Mouse (Mus musculus): ENCODE data around the gene Rnf4. TPM values are rescaled to one million over a fixed set of nuclear protein-coding genes. Genes with fewer than 3 reads are reported as not detected.

Rnf4 gene
- polyA plus RNA-seq, 1 experiment from 2014 or later: 125 TPM

DNA sequence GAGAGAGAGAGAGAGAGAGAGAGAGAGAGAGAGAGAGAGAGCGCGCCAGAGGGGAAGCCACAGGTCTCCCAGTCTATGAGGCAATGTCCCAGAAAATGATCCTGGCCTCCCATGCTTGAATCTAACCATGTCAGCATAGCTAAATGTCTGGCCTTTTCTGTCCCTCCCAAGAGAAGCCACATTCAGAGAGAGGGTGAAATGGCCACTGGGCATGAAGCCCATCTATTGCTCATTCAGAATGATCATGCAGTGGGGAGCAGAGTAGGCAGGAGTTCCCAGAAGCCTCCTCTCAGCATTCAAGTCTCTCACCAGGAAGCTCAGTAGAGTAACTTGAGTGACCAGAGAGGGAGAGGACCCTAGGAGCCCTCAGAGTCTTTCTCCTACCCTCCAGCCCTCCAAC is 40.9 kb upstream of the Rnf4 start:
- Histone ChIP-seq H3K36me3 (ENCODE audit: control insufficient read depth, insufficient read depth, low read length) (no peaks in the 10 kb centered on the region), H3K27ac (ENCODE audit: low read depth, low read length) (no peak overlapping the region), H3K4me3 (ENCODE audit: low read depth, low read length) (no peak overlapping the region), H3K9ac (ENCODE audit: low read depth, low read length) (no peak overlapping the region), H3K4me1 (ENCODE audit: control insufficient read depth, insufficient read depth, low read length) (peaks cover 8% of the 10 kb centered on the region; the same call in 1 of the 2 replicates), H3K9me3 (replicated peaks; ENCODE audit: control insufficient read depth, low read length) (no peaks in the 10 kb centered on the region), H3K27me3 (ENCODE audit: control insufficient read depth, insufficient read depth, low read length) (peaks cover 17% of the 10 kb centered on the region), H3K4me2 (no peak overlapping the region)
- 68% methylated on average over 2 of the region's 2 CpGs for WGBS (ENCODE audit: insufficient replicate concordance)
- ATAC-seq (replicated peaks; ENCODE audit: insufficient number of reproducible peaks, low FRiP score, low TSS enrichment): no peak

DNA sequence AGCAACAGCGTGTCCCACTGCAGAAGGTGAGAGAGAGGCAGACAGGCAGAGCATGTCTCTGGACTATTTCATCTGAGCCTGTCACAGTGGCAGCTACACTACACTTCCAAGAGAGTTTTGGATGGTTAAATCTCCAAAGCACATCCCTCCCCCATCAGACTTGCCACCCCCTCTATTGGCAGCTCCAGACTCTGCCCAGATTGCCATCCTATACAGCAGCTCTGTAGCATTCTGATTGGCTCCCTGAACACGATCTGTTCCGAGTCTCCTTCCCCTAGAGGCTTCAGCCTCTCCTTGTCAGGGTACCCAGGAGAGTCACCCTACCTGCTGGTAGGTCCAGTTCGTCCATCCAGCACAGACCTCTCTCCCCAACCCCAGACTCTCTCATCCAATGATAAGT is 38.0 kb upstream of the Rnf4 start:
- H3K4me2 ChIP-seq: no peak overlapping the region
- no peak overlapping the region for H3K9ac ChIP-seq (ENCODE audit: low read depth, low read length)
- no peaks in the 10 kb centered on the region for H3K9me3 ChIP-seq (replicated peaks; ENCODE audit: control insufficient read depth, low read length)
- no peak for ATAC-seq (replicated peaks; ENCODE audit: insufficient number of reproducible peaks, low FRiP score, low TSS enrichment)
- peaks cover 3% of the 10 kb centered on the region; the same call in 1 of the 2 replicates for H3K27me3 ChIP-seq (ENCODE audit: control insufficient read depth, insufficient read depth, low read length)
- H3K4me3 ChIP-seq (ENCODE audit: low read depth, low read length): no peak overlapping the region
- no peak overlapping the region for H3K27ac ChIP-seq (ENCODE audit: low read depth, low read length)
- H3K4me1 ChIP-seq (ENCODE audit: control insufficient read depth, insufficient read depth, low read length): peaks cover 8% of the 10 kb centered on the region; the same call in 1 of the 2 replicates
- H3K36me3 ChIP-seq (ENCODE audit: control insufficient read depth, insufficient read depth, low read length): no peaks in the 10 kb centered on the region
- 37% methylated on average over 4 of the region's 4 CpGs for WGBS (ENCODE audit: insufficient replicate concordance)

DNA sequence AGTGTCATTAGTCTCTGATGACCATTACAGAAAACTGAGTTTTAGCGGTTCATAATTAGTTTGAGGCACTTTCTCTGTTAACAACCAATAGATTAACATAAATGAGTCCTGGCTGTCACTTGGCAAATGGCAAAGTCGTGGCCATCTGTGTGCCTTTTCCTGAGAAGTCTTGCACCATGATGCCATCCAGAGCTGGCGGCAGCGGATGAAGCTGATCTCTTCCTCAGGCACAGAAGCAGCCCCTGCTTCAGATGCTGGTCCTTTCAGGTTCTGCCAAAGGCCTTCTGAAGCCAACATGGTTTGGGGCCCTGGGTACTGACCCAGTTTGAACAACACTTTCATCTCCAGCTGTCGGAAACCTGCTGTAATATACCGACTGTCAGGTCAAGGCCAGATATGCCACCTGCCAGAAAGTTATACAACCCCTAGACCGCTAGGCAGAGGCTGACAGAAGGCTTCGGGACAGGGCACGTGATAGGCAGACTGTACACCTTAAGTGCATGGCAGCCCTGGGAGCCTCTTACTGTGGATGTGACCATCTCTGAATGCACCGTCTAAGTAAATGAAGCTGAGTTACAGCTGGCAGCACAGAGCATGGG is 37.1 kb upstream of the Rnf4 start:
- Histone ChIP-seq H3K4me3 (ENCODE audit: low read depth, low read length) (no peak overlapping the region), H3K36me3 (ENCODE audit: control insufficient read depth, insufficient read depth, low read length) (no peaks in the 10 kb centered on the region), H3K9ac (ENCODE audit: low read depth, low read length) (no peak overlapping the region), H3K4me1 (ENCODE audit: control insufficient read depth, insufficient read depth, low read length) (peaks cover 8% of the 10 kb centered on the region; the same call in 1 of the 2 replicates), H3K4me2 (no peak overlapping the region), H3K27ac (ENCODE audit: low read depth, low read length) (no peak overlapping the region), H3K27me3 (ENCODE audit: control insufficient read depth, insufficient read depth, low read length) (peaks cover 3% of the 10 kb centered on the region; the same call in 1 of the 2 replicates), H3K9me3 (replicated peaks; ENCODE audit: control insufficient read depth, low read length) (no peaks in the 10 kb centered on the region)
- WGBS (ENCODE audit: insufficient replicate concordance): 80% methylated on average over 10 of the region's 10 CpGs
- ATAC-seq (replicated peaks; ENCODE audit: insufficient number of reproducible peaks, low FRiP score, low TSS enrichment): no peak

GRCm38 (mm10) chr5:34302377-34302776 is 33.7 kb upstream of the Rnf4 start:
- Histone ChIP-seq H3K9ac (ENCODE audit: low read depth, low read length) (no peak overlapping the region), H3K36me3 (ENCODE audit: control insufficient read depth, insufficient read depth, low read length) (no peaks in the 10 kb centered on the region), H3K4me3 (ENCODE audit: low read depth, low read length) (no peak overlapping the region), H3K27ac (ENCODE audit: low read depth, low read length) (no peak overlapping the region), H3K4me2 (no peak overlapping the region), H3K4me1 (ENCODE audit: control insufficient read depth, insufficient read depth, low read length) (no peaks in the 10 kb centered on the region), H3K9me3 (replicated peaks; ENCODE audit: control insufficient read depth, low read length) (no peaks in the 10 kb centered on the region), H3K27me3 (ENCODE audit: control insufficient read depth, insufficient read depth, low read length) (peaks cover 6% of the 10 kb centered on the region; the same call in 1 of the 2 replicates)
- ATAC-seq (replicated peaks; ENCODE audit: insufficient number of reproducible peaks, low FRiP score, low TSS enrichment): no peak
- 63% methylated on average over 7 of the region's 7 CpGs for WGBS (ENCODE audit: insufficient replicate concordance)

- WGBS (ENCODE audit: insufficient replicate concordance): 65% methylated on average over 3 of the region's 3 CpGs
- no peaks in the 10 kb centered on the region for H3K9me3 ChIP-seq (replicated peaks; ENCODE audit: control insufficient read depth, low read length)
- H3K27ac ChIP-seq (ENCODE audit: low read depth, low read length): no peak overlapping the region
- no peak overlapping the region for H3K4me2 ChIP-seq
- H3K27me3 ChIP-seq (ENCODE audit: control insufficient read depth, insufficient read depth, low read length): 0 out of 2 replicates have a peak, but pooled peaks cover 3% of the 10 kb centered on the region
- H3K4me3 ChIP-seq (ENCODE audit: low read depth, low read length): no peak overlapping the region
- no peak for ATAC-seq (replicated peaks; ENCODE audit: insufficient number of reproducible peaks, low FRiP score, low TSS enrichment)
- H3K36me3 ChIP-seq (ENCODE audit: control insufficient read depth, insufficient read depth, low read length): no peaks in the 10 kb centered on the region
- H3K4me1 ChIP-seq (ENCODE audit: control insufficient read depth, insufficient read depth, low read length): no peaks in the 10 kb centered on the region
- H3K9ac ChIP-seq (ENCODE audit: low read depth, low read length): no peak overlapping the region
Measured at GRCm38 (mm10) chr5:34309016-34309415, 27.1 kb upstream of the Rnf4 start.

- H3K27me3 ChIP-seq (ENCODE audit: control insufficient read depth, insufficient read depth, low read length): no peaks in the 10 kb centered on the region
- no peak overlapping the region for H3K4me3 ChIP-seq (ENCODE audit: low read depth, low read length)
- H3K4me1 ChIP-seq (ENCODE audit: control insufficient read depth, insufficient read depth, low read length): no peaks in the 10 kb centered on the region
- H3K27ac ChIP-seq (ENCODE audit: low read depth, low read length): no peak overlapping the region
- ATAC-seq (replicated peaks; ENCODE audit: insufficient number of reproducible peaks, low FRiP score, low TSS enrichment): no peak
- no peaks in the 10 kb centered on the region for H3K9me3 ChIP-seq (replicated peaks; ENCODE audit: control insufficient read depth, low read length)
- H3K36me3 ChIP-seq (ENCODE audit: control insufficient read depth, insufficient read depth, low read length): no peaks in the 10 kb centered on the region
- 62% methylated on average over 2 of the region's 2 CpGs for WGBS (ENCODE audit: insufficient replicate concordance)
- H3K4me2 ChIP-seq: no peak overlapping the region
- H3K9ac ChIP-seq (ENCODE audit: low read depth, low read length): no peak overlapping the region
Measured at GRCm38 (mm10) chr5:34319491-34320034, 16.5 kb upstream of the Rnf4 start.

DNA sequence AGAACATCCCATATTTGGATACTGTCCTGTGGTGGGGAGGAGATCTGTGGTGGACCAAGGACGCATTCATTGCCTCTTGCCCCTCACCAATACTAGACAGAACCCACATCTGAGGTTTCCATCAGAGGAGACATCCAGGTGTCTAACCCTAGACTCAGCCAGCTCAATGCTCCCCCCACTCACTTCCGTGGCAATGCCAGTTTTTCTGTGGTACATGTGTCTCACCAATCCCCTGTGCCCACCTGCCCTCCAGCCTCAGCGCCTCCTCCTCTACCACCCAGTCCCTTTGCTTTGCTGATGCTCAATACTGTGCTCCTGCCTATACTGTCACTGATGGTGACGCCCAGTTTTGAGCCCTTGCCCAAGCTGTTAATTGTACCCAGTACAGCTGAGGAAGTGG is 14.9 kb upstream of the Rnf4 start:
- Histone ChIP-seq H3K27me3 (ENCODE audit: control insufficient read depth, insufficient read depth, low read length) (no peaks in the 10 kb centered on the region), H3K9me3 (replicated peaks; ENCODE audit: control insufficient read depth, low read length) (no peaks in the 10 kb centered on the region), H3K4me1 (ENCODE audit: control insufficient read depth, insufficient read depth, low read length) (no peaks in the 10 kb centered on the region), H3K36me3 (ENCODE audit: control insufficient read depth, insufficient read depth, low read length) (no peaks in the 10 kb centered on the region), H3K27ac (ENCODE audit: low read depth, low read length) (no peak overlapping the region), H3K4me3 (ENCODE audit: low read depth, low read length) (no peak overlapping the region), H3K4me2 (no peak overlapping the region), H3K9ac (ENCODE audit: low read depth, low read length) (no peak overlapping the region)
- no peak for ATAC-seq (replicated peaks; ENCODE audit: insufficient number of reproducible peaks, low FRiP score, low TSS enrichment)
- 74% methylated on average over 4 of the region's 4 CpGs for WGBS (ENCODE audit: insufficient replicate concordance)

GRCm38 (mm10) chr5:34325286-34325685 is 10.8 kb upstream of the Rnf4 start:
- Histone ChIP-seq H3K27me3 (ENCODE audit: control insufficient read depth, insufficient read depth, low read length) (no peaks in the 10 kb centered on the region), H3K27ac (ENCODE audit: low read depth, low read length) (no peak overlapping the region), H3K4me2 (no peak overlapping the region), H3K9ac (ENCODE audit: low read depth, low read length) (no peak overlapping the region), H3K9me3 (replicated peaks; ENCODE audit: control insufficient read depth, low read length) (no peaks in the 10 kb centered on the region), H3K36me3 (ENCODE audit: control insufficient read depth, insufficient read depth, low read length) (no peaks in the 10 kb centered on the region), H3K4me1 (ENCODE audit: control insufficient read depth, insufficient read depth, low read length) (no peaks in the 10 kb centered on the region; the same call in 1 of the 2 replicates), H3K4me3 (ENCODE audit: low read depth, low read length) (no peak overlapping the region)
- ATAC-seq (replicated peaks; ENCODE audit: insufficient number of reproducible peaks, low FRiP score, low TSS enrichment): no peak

- Histone ChIP-seq H3K9ac (ENCODE audit: low read depth, low read length) (peak overlapping the region; percentile 22; the same call in 1 of the 2 replicates), H3K9me3 (replicated peaks; ENCODE audit: control insufficient read depth, low read length) (no peaks in the 10 kb centered on the region), H3K36me3 (ENCODE audit: control insufficient read depth, insufficient read depth, low read length) (no peaks in the 10 kb centered on the region), H3K27ac (ENCODE audit: low read depth, low read length) (no peak overlapping the region), H3K27me3 (ENCODE audit: control insufficient read depth, insufficient read depth, low read length) (no peaks in the 10 kb centered on the region), H3K4me2 (peak overlapping the region; percentile 60; the same call in 1 of the 2 replicates), H3K4me3 (ENCODE audit: low read depth, low read length) (no peak overlapping the region), H3K4me1 (ENCODE audit: control insufficient read depth, insufficient read depth, low read length) (no peaks in the 10 kb centered on the region; the same call in 1 of the 2 replicates)
- WGBS (ENCODE audit: insufficient replicate concordance): 17% methylated on average over 4 of the region's 4 CpGs
- no peak for ATAC-seq (replicated peaks; ENCODE audit: insufficient number of reproducible peaks, low FRiP score, low TSS enrichment)
Measured at GRCm38 (mm10) chr5:34326249-34326691, 9.8 kb upstream of the Rnf4 start.

Data from heart, embryonic 11.5 days (tissue).